Mouse (Mus musculus): ENCODE measurements around the gene Fcrl5.
"Not testable (repeated sequence)": the region's sequence is repeated elsewhere in the genome, so short reads cannot be mapped to it uniquely, and the experiment has no call there.

- TF ChIP-seq CTCF (IDR thresholded peaks at IDR 0.05; ENCODE audit: borderline replicate concordance, insufficient read depth, low read depth, low read length); POLR2A (IDR thresholded peaks at IDR 0.05; ENCODE audit: borderline replicate concordance, insufficient read depth, low read length): not testable (repeated sequence)
These were observed 42.4 kb downstream of the Fcrl5 start for GRCm38 (mm10) chr3:87477948-87478347.
